Mouse (Mus musculus) 416B (cell line): ENCODE measurements around the gene Fdxr.

Experiments
- DNase-seq: peaks from one replicate; pipeline ENCODE4 v3.0.0; 2011; ENCODE audit warnings: low read depth

The Fdxr gene

DNA sequence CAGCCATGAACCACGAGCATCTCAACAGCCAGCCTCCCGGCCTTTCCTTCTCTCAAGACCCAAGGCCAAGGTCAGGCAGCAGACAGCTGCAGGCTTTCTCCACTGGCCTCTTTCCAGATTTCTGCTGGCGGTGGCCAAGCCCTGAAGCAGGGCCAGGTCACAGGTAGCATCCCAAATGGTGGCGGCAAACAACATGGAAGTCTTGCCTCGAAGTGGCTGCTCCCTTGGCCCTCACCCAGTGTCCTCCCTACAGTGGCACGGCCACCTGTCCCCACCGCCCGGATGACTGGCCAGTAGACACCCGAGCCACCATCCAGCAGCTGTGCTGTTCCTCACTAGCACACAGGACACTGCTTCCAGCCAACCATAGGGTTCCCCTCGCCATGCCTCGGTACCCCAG, 35.4 kb downstream of the Fdxr start:
- no peak for DNase-seq

DNA sequence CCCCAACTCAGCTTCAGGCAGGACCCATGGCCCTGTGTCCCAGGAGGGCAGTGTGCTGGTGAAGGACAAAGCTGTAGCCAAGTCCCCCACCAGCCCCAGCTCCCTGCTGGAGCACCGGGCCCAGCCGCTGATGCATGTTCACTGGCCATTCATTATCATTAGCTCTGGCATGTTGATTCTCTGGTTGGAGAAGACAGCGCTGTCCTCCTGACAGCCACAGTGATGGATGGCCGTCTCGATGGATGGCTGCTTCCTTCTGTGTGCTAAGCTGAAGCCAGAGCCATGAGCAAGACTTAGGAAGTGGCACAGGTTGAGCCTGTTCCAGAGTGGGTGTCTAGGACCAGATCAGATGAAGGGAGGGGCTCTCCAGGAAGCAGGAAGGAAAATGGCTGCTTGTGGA, 40.3 kb downstream of the Fdxr start:
- no peak for DNase-seq

DNA sequence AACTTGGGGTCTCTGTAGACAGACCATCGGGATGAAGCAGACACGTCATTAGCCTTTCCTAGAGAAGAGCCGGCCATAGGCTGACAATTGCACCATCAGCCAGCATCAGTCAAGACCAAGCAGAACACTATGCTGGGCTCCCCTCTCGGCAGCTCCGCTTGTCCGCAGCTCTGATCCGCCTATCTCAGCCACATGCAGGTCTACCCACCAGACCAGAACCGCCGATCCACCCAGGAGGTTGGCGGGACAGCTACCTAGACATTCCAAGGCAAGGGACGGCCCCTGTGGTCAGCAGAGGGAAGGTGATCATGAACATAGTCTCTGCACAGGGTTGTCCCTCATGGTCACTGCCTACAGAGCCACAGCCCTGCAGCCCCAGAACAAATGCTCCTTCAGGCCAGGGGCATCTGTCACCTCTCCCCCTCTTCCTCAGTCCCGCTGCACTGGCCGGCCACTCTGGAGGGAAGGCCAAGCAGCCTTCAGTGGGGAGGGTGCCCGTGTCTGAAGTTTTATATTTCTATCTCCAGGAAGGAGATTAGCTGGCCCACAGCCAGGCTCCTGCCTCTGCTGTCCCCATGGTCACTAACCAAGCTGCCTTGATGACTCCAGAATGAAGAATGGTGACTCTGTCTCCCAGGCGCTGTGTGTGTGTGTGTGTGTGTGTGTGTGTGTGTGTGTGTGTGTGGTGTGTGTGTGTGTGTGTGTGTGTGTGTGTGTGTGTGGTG, 42.4 kb downstream of the Fdxr start:
- peak; percentile 50 for DNase-seq

DNA sequence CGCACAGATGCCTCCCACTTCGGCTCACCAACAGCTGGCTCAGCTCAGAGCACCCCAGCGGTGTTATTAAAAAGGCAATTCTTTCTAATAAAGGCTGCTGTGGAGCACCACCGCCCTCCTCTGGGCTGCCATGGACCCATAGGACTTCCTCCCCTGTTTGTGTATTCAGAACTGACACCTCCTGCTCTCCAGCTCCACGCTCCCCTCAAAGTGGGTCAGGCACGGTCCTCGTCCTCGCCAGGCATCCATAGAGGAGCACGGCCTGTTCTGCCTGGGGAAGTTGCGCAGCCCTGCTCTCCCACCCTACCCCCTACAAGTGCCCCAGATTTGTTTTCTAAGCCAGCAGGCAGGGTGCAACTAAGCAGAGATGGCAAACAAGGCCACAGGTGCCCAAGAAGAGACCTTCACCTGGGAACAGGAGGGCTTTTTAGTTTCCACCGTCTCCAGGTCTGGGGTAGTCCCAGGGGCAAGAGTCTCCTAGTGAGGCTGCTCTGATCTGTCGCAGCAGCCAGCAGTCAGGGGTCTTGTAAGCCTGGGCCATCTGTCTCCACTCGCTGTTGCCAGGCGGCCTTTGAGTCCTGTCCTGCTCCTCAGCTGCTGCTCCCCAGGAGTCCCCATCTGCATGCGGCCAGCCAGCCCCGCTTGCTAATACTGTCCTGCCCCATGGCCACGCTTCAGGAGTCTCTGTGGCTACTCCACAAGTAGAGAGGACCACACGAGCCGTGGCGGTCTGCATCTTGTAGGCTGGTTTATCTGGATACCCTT, 43.1 kb downstream of the Fdxr start:
- DNase-seq, result no peak

DNA sequence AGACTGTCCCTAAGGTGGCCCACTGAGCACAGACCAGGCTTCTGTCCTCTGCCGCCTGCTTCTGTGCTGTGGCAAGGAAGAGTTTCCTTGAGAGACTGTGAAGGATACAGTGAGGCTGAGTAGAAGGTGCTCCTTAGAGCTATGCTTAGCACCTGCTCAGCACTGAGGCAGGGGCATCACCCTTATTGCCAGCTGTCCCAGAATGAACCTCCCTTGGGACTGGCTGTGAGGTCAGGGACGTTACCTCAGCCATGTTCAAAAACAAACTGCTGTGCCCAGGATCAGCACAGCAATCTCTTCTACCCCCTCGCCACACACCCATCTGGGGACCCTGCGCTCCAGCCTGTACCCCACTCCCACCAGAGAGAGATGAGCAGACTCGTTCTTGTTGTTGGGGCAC, 44.0 kb downstream of the Fdxr start:
- DNase-seq, result no peak

DNA sequence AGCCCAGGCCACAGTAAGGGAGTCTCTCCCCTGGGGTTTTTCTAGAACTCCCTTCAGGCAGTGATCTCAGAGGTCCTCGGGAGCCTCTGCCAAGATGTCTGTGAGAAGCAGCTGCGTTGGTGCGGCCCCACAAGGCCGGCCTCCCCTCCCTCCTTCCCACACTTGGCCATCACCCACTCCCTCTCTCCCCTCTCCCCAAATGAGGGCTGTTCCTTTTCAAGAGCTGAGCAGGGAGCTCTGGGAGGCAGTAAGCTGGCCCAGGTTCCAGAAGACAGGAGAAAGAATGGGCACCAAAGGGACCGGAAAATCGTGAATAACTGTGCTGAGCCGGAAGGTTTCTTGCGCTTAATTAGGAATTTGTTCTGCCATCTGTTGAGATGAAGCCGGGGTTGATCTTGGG, 44.9 kb downstream of the Fdxr start:
- no peak for DNase-seq

DNA sequence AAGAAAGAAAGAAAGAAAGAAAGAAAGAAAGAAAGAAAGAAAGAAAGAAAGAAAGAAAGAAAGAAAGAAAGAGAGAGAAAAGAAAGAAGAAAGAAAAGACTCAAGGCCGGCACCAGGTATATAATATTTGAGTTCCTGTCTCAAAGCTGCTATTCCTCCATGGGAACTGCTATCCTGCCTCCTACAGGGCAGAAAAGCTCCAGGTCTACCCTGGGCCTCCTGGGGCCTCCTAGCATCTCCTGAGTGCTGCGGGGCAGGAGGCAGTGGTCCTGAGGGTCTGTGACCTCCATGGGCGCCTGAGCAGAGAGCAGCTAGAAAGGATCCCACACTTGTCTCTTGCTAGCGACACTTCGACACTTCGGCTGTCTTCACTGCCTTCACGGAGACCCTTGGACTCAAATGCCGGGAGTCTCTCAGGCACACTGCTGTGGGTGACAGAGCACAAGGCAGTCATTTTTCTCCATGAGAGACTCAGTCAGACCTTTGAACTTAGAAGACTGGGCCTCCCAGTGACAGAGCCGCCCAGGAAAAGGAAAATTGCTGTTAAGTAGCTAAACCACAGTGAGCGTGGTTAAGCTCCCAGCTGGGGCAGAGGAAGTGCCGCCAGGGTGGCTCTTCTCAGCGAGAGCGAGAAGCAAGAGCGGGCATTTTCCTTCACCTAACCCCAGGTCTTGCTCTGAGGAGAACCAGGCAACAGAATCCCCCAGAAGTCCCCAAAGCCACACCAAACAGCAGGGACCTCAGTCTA, 45.5 kb downstream of the Fdxr start:
- peak; percentile 62 for DNase-seq

DNA sequence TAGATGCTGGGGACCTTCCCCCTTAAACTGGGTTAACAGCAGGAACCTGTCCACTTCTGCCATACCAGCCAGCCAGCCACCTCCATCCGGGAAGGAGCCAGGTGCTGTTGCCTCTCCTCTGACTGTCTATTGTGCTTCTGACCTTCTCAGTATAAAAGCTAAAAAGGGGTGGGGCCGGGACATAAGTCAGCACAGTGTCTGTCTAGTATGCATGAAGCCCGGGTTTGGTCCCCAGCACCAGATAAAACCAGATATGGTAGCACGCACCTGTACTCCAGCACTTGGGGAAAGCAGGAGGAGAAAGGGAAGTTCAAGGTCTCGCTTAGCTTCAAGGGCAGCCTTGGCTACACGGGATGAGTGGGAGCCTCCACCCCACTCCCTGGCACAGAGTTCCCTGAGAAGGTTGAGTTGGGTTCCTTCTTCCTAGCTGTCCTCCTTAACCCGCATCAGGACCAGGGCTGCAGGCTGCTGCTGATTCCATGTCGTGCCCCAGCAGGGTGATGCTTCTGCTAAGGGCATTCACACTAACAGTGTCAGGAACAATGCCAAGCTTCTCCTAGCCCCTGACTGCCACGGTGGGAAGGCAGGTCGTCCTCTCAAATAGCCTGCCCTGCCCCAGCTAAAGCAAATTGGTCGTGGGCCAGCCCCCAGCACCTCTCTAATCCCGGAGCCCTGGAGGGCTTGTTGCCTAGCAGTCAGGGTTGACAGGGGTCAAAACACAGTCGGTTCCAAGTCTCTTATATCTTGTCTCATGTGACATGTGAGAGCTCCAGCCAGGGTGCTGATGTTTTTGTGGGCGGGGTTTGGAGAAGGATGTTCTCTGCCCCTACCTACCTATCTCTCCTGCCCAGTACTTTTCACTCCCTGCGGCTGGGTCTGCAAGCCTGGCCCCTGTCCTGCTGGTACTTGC, 47.6 kb downstream of the Fdxr start:
- no peak for DNase-seq

DNA sequence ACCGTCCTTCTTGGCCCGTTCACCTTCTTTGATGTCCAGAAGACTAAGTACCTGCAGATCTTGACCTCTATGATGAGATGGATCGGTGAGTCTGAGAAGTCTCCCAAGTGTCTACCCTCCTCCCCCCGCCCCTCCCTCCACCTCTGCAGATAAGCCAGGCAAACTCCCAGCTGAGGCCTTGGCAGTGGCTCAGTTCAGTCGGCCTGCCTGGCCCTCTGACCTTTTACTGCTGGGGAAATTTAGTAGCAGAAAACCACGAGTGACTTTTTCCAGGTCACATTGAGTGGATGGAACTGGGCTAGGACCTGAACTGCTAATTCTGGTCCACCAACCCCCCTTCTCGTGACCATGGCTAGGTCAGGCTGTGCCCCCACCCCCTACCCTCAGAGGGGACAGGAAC, 48.4 kb downstream of the Fdxr start:
- no peak for DNase-seq

DNA sequence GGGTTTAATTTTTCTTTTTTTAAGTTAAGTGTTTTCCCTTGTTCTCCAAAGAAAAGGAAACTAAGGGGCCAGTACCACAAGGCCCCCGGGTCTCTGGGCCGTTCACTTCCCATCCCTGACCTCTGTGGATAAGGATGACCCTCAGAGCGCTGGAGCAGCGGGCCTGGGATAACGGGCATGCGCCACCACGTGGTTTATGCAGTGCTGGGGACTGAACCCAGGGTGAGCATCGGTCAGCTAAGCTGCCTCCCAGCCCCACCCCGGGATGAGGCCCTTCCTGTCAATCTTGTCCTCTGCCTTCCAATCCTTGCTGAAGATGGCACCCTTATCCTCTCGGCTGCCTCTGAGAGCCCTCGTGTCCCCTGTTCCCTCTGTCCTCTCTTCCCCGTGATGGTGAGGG, 49.2 kb downstream of the Fdxr start:
- DNase-seq, result no peak

DNA sequence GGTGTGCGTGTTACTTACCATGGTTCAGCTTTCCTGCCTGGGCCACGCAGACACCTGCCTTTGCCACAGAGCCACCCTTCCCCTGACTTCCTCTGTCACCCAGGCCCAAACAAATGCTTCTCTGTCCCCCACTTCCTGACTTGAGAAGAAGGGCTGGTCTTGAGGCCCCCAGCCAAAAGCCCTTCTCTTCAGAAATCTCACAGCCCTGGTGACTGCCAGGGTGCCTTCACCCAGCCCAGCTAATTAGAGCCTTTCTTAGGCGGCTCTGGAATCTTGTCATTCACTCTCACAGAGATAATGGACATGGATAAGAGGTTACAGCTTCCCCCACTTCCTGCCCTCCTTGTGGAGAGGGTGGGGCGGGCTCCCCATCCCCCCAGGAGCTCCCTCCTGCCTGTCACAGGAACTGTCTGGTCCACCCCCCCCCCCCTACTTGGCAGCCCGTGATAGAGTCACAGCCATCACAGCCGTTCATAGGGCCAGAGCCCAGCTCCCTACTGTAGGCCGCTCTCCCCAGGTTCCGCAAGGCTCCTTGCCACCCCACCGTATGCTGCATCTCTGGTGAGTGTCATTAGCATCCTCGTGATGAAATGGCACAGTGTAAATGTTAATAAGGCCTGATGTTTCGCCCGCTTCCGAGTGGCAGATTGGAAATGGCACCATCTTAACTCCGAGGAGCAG, 49.9 kb downstream of the Fdxr start:
- peak; percentile 11 for DNase-seq

DNA sequence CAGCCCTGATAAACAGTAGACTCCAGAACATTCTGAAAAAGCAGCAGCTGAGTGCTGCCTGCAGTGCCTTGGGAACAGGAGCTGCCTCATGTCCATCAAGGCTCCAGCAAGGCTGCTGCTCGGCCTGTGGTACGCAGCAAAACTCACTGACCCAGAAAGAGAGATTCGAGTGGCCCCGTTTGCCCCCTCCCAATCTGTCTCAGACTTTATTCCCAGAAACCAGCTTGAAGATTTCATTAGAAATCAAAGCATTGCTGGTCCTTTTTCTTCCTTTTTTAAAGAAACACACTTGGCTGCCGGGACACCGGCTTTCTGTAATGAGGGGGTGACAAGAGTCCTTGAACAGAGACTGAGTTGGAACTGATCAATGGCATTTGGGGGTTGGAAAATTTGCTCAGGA, 51.5 kb downstream of the Fdxr start:
- DNase-seq, result no peak

DNA sequence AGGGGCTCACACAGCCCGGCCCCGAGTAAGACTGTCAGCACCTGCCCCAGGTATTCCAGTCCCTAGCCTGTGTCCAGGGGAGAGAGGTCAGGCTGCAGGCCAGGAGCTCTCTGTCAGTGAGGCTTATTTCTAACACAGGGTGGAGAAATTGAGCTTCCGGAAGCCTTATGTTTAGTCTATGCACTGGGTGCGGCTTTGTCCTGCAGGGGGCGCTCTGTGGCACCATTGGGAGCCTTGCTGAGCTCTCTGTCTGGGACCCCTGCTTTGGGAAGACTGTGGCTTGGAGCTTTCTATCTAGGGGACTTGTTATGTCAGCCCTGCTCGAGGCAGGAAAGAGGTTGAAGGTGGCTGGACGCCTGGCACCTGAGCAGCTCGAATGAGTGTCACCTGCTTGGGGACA, 52.0 kb downstream of the Fdxr start:
- DNase-seq, result peak; percentile 43

DNA sequence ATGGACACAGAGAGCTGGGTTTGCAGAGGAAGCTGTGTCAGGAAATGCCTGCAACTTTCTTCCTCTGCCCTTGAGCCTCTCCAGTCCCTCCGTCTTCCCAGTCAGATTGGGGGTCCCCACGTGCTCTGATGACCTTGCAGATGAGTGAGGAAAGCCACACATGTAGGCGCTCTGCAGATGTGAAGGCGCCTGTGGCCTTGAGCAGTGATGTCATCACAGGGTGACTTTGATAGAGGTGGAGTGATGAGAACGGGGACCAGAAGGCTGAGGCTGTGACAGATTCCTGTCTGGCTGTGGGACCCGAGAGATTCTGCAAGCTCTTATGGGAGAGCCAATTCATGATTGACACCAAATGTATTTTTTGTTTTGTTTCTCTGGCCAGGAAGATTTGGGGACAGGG, 53.0 kb downstream of the Fdxr start:
- peak; percentile 63 for DNase-seq

DNA sequence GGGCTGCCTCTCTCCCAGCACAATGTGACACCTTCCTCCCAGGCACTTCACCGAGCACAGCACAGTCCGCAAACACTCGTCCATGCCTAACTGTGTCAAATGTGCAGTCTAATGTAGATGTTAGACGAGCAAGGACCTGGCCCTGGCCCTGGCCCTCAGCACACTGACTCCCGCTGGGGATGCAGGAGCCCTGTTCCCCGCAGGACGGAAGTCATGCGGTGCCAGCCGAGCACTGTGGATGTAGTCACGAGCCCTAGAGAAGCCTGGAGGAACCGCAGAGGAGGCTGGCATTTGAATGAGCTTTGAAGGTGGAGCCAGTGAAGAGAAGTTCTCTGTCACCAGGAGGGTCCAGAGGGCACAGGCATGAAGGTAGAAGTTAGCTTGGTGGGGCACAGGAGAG, 53.4 kb downstream of the Fdxr start:
- DNase-seq, result no peak

DNA sequence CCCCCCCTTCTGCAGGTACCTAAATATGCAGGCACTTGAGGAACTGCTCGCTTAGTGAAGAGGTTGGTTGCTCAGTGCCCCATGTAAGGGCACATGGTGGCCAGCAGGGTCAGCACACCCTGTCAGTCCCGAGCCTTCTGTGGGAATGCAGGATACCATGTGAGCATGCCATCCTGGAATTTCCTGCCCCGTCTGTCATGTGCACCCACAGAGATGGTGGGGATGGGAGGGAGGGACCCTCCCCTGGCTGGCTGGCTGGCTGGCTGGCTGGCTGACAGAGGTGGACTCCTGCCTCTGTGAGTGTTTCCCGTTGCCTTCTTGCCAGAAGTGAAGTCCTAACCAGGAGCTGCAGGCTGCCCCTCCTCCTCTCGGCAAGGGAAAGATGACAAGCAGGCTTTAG, 54.3 kb downstream of the Fdxr start:
- DNase-seq, result no peak

DNA sequence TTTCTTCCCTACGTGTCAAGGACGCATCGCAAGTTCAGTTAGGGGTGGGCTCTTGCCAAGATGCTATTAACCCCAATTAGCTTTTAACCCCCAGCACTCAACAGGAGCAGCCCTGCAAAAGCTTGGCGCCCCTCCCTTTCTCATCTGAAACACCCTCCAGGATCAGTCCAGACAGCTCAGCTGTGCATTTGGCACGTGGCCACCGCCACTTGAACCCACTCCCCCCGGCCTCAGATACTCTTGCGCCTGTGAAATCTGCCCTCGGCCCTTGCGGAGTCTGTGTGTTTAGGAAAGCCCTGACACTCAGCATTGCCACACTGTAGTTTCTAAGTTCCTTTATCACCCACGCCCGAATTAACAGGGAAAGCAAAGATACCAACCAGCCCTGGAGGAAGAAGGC, 54.8 kb downstream of the Fdxr start:
- no peak for DNase-seq

DNA sequence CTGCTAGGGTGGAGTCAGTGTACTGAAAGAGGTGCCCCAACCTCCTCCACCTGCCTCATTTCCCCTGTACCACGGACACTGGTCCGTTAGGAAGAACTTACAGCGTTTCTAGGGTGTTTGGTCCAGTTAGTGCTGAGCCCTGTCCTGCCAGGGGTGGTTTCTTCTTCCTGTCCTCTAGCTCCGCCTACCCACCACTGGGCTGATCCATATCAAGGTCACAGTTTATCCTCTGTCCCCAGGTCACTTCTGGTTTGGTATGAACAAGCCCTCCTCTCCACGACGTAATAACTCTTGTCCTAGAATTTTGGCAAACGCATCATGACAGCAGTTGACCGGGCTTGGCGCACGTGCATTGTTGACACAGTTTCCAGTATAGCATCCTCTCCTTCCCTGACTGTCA, 57.2 kb downstream of the Fdxr start:
- peak; percentile 85 for DNase-seq

DNA sequence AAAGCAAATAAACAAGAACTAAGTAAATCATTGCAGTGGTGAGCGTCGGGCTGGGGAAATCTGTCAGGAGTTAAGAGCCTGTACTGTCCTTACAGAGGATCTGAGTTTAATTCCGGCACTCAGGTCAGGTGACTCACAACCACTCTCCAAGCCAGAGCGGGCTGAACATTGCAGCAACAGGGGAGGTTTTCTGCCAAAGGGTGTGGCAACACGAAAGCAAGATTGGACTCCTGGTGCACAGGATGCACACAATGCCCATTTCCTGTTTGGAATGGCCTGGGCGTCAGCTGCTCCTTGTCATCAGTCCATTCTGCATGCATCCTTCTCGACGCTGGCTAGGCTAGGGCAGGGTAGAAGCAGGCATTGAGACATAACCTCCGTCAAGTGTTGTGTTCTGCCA, 57.6 kb downstream of the Fdxr start:
- DNase-seq, result peak; percentile 86
